Mouse (Mus musculus): ENCODE data around the gene Elovl6.

Elovl6 gene

GRCm38 (mm10) chr3:129568506-129568905 lies 36.4 kb downstream of the Elovl6 start:
- no peak for DNase-seq

GRCm38 (mm10) chr3:129570989-129571388 lies 38.8 kb downstream of the Elovl6 start:
- DNase-seq = no peak

- no peak for DNase-seq
Observed at GRCm38 (mm10) chr3:129571642-129572041, 39.5 kb downstream of the Elovl6 start.

- no peak for DNase-seq
Observed at GRCm38 (mm10) chr3:129572959-129573358, 40.8 kb downstream of the Elovl6 start.

GRCm38 (mm10) chr3:129573609-129574008 lies 41.5 kb downstream of the Elovl6 start:
- DNase-seq = no peak

GRCm38 (mm10) chr3:129575086-129575485 lies 42.9 kb downstream of the Elovl6 start:
- no peak for DNase-seq

- DNase-seq = no peak
Observed at GRCm38 (mm10) chr3:129576522-129576921, 44.4 kb downstream of the Elovl6 start.

DNA sequence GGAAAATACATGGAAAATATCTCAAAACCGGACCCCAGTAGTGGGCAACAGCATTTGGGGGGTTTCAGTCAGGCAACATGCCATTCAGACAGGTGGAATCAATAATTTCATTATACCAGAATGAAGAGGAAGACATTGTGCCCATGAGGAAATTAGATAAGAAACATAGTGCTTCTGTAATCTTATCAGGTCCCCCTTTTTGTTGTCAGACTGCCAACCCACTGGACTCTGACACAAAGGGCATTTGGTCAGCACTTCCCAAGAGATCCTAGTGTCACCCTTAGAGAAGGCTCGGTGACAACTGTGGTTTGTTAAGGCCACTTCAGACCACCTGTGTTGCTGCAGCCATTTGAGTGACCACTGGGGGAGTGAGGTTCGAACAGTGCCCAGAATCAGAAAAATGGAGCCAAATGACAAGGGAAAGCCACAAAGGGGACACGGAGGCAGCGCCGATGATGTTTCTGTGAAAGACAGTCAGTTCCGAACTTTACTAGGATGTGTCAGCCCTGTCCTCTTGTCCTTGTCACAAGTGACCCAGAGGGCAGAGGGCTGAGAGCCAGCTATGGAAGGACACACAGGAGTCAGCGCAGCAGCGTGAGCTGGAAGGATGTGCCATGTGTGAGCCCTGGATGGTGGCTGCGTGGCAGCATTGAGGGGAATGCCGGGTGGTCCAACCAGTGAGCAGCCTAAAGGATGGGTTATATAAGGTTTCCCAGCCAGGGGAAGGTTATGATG lies 46.8 kb downstream of the Elovl6 start:
- no peak for DNase-seq

- DNase-seq = no peak
Observed at GRCm38 (mm10) chr3:129581024-129581423, 48.9 kb downstream of the Elovl6 start.

DNA sequence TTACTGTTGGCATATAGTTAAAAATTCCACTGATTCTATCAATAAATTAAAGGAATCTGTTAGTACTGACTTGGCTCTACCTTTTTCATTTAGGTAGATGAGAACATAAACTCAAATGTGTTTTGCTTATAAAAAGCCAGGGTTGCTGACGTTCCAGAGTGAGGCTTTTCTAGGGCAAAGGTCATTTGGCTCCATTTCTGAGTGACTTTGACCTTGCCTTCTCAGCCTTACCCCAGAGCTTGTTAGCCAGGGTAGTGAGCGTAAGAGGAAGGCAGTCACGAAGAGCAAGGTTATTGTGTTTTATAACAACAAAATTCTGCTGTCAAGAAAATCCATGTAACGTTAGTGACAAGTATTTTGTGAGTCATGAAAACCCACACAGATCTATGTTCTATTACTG lies 50.3 kb downstream of the Elovl6 start:
- no peak for DNase-seq

DNA sequence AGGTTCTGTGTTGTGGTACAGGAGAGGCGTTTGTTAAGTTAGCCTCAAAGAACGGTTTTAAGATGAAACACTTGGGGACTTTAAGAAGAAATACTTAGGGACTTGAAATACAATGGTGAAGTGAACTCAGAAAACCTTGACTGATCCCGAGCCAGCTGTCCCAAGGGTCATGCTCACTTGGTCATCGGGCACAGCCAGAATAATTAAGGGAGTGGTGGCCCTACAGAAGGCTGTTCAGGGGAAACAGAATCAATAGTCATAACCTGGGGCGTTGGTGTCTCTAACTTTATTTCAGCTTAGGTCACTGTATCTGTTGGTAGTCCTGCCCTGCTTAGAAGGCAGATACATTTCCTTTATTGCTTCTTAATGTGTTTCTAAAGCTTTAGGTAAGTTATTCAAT lies 51.1 kb downstream of the Elovl6 start:
- no peak for DNase-seq

- DNase-seq = peak; percentile 57
Observed at GRCm38 (mm10) chr3:129587916-129588315, 55.8 kb downstream of the Elovl6 start.

GRCm38 (mm10) chr3:129588753-129589152 lies 56.6 kb downstream of the Elovl6 start:
- peak; percentile 77 for DNase-seq

- peak; percentile 65 for DNase-seq
Observed at GRCm38 (mm10) chr3:129589705-129590104, 57.5 kb downstream of the Elovl6 start.

- peak; percentile 93 for DNase-seq
Observed at GRCm38 (mm10) chr3:129590548-129591226, 58.5 kb downstream of the Elovl6 start.

DNA sequence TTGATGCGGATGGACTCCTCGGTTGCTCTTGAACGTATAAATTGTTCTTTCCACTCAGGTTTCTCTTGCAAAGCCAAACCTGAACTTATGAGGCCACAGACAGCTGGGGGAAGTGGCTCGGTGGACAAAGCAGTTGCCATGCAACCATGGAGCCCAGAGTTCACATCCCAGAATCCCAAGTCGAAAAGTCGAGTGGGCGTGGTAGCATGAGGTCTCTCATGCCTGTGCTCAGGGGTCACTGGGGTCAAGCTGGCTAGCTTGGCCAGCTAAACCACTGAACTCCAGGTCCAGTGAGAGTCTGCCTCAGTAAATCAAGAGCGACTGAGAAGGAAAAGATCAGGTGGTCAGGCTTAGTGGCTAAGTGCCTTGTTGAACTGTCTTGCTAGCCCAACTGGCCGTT lies 59.1 kb downstream of the Elovl6 start:
- DNase-seq = no peak

- DNase-seq = no peak
Observed at GRCm38 (mm10) chr3:129591761-129592160, 59.6 kb downstream of the Elovl6 start.

- peak; percentile 75 for DNase-seq
Observed at GRCm38 (mm10) chr3:129593001-129593400, 60.8 kb downstream of the Elovl6 start.

GRCm38 (mm10) chr3:129593735-129594134 lies 61.6 kb downstream of the Elovl6 start:
- DNase-seq = no peak

- no peak for DNase-seq
Observed at GRCm38 (mm10) chr3:129596098-129596497, 63.9 kb downstream of the Elovl6 start.

GRCm38 (mm10) chr3:129602289-129602688 lies 70.1 kb downstream of the Elovl6 start:
- DNase-seq = peak; percentile 70

GRCm38 (mm10) chr3:129605487-129605886 lies 73.3 kb downstream of the Elovl6 start:
- peak; percentile 64 for DNase-seq

GRCm38 (mm10) chr3:129605934-129606333 lies 73.8 kb downstream of the Elovl6 start:
- no peak for DNase-seq

DNA sequence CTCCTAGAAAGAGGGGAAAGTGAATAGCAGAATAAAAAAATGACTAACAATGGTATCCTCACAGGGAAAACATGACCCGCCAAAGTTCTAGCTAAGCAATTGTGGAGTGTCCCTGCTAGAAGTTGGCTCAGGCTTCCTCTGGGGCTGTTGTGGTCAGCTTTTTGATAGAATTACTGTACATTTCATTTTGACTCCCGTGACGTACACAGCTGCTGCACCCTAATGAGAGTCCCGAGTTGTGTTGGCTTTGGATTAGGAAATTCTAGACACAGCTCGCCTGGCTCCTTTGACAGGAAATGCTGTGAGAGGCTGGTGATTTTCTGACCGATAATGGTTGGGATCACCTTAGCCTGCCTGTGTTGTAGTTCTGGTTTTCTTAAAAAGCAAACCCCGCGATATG lies 79.5 kb downstream of the Elovl6 start:
- no peak for DNase-seq
